Mouse (Mus musculus) limb, embryonic 14.5 days (tissue): ENCODE measurements at regions not wholly inside any gene's neighbourhood (a gene's known extent, or its start where the extent isn't known, plus 50 kb on each side); places are given as distances from the start of the nearest gene placed in this dataset.

Experiments used
- ATAC-seq: fragments of 200-750 bp; cut with Nextera tagmentation; 2 replicates; pipeline ENCODE4 v1.8.0; 2017; ENCODE audit warnings: low read depth, moderate number of reproducible peaks, moderate TSS enrichment; ENCODE audit not compliant: low FRiP score
- DNase-seq: peaks from one replicate; pipeline ENCODE4 v3.0.0-alpha.2; 2015; ENCODE audit warnings: low spot score
- H3K27ac ChIP-seq: fragments of 300-500 bp; sonication (generic); replicated peaks from 2 replicates; pipeline ENCODE4 v1.5.1; 2014; ENCODE audit warnings: low read depth, mild to moderate bottlenecking, low read length, moderate library complexity, mixed read lengths
- H3K27me3 ChIP-seq: fragments of 300-500 bp; sonication (generic); 2 replicates; pipeline ENCODE4 v1.6.1; 2014; ENCODE audit warnings: low read length, mixed read lengths; ENCODE audit not compliant: control insufficient read depth, insufficient read depth
- H3K36me3 ChIP-seq: fragments of 300-500 bp; sonication (generic); 2 replicates; pipeline ENCODE4 v1.6.1; 2014; ENCODE audit warnings: mild to moderate bottlenecking, low read length, moderate library complexity, mixed read lengths; ENCODE audit not compliant: control insufficient read depth, insufficient read depth
- H3K4me1 ChIP-seq: fragments of 300-500 bp; sonication (generic); 2 replicates; pipeline ENCODE4 v1.6.1; 2014; ENCODE audit warnings: antibody characterized with exemption, low read length, mixed read lengths; ENCODE audit not compliant: control insufficient read depth, insufficient read depth
- H3K4me2 ChIP-seq: fragments of 300-500 bp; sonication (generic); replicated peaks from 2 replicates; pipeline ENCODE4 v1.6.1; 2014; ENCODE audit warnings: low read depth, mild to moderate bottlenecking, low read length, moderate library complexity; ENCODE audit not compliant: severe bottlenecking
- H3K4me3 ChIP-seq: fragments of 300-500 bp; sonication (generic); replicated peaks from 2 replicates; pipeline ENCODE4 v1.5.1; 2014; ENCODE audit warnings: low read length
- H3K9ac ChIP-seq: fragments of 300-500 bp; sonication (generic); 2 replicates; pipeline ENCODE4 v1.6.1; 2014; ENCODE audit warnings: mild to moderate bottlenecking, low read depth, low read length, moderate library complexity; ENCODE audit not compliant: severe bottlenecking
- H3K9me3 ChIP-seq: fragments of 300-500 bp; sonication (generic); 2 replicates; pipeline ENCODE4 v1.6.1; 2016; ENCODE audit warnings: low read length; ENCODE audit not compliant: control insufficient read depth
- POLR2A ChIP-seq: fragments of 200-500 bp; IDR thresholded peaks from 2 replicates; pipeline ENCODE4 v1.8.0; 2012; ENCODE audit warnings: inconsistent platforms, mild to moderate bottlenecking, moderate library complexity, borderline replicate concordance; ENCODE audit not compliant: insufficient read depth, insufficient read length; ENCODE audit errors: extremely low read depth
- WGBS: fragments of 180-500 bp; shearing (Covaris S2); extraction: QIAGEN DNeasy Blood & Tissue Kit; methylation state at CpG from one replicate; pipeline ENCODE4 v1.1.7; 2014; 5-methylcytosine and 5-hydroxymethylcytosine counted together

GRCm38 (mm10) chr13:107219456-107219855 is 197.5 kb upstream of the Kif2a start:
- Histone ChIP-seq H3K27ac (no peak overlapping the region), H3K36me3 (no peaks in the 10 kb centered on the region), H3K4me2 (no peak overlapping the region), H3K4me1 (no peaks in the 10 kb centered on the region), H3K9ac (no peak overlapping the region), H3K9me3 (no peaks in the 10 kb centered on the region), H3K4me3 (no peak overlapping the region), H3K27me3 (no peaks in the 10 kb centered on the region)
- no peak for TF ChIP-seq POLR2A
- ATAC-seq (no peak), DNase-seq (no peak)
- WGBS = 72% methylated on average over 5 of the region's 5 CpGs

- no peak for ATAC-seq
- H3K36me3 ChIP-seq = no peaks in the 10 kb centered on the region
- TF ChIP-seq POLR2A = no peak
- H3K9ac ChIP-seq = no peak overlapping the region
- H3K4me1 ChIP-seq = no peaks in the 10 kb centered on the region
- H3K27me3 ChIP-seq = no peaks in the 10 kb centered on the region
- H3K4me2 ChIP-seq = no peak overlapping the region
- H3K27ac ChIP-seq = no peak overlapping the region
- DNase-seq = peak; percentile 26
- no peak overlapping the region for H3K4me3 ChIP-seq
- no peaks in the 10 kb centered on the region for H3K9me3 ChIP-seq
- 59% methylated on average over 8 of the region's 8 CpGs for WGBS
Measured at GRCm38 (mm10) chr13:107218351-107218750, 196.4 kb upstream of the Kif2a start.

DNA sequence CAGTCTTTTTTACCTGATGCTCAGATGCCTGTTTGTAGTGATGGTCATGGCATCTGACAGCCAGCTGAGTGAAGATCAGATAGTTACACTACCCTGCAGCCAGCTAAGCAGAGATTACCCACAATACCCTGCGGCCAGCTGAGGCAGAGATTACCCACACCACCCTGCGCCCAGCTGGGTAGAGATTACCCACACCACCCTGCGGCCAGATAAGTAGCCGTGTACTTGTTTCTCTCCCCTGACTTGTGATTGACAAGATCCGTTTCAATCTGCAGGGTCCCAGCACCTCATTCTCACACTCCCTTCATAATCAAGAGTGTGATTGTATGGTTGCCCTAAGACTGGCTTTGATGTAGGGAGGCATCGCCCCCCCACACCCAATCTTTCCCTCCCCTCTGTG is 195.9 kb upstream of the Kif2a start:
- Histone ChIP-seq H3K4me2 (no peak overlapping the region), H3K9ac (no peak overlapping the region), H3K27ac (no peak overlapping the region), H3K27me3 (no peaks in the 10 kb centered on the region), H3K9me3 (no peaks in the 10 kb centered on the region), H3K4me3 (no peak overlapping the region), H3K4me1 (no peaks in the 10 kb centered on the region), H3K36me3 (no peaks in the 10 kb centered on the region)
- 85% methylated on average over 6 of the region's 6 CpGs for WGBS
- ATAC-seq = no peak
- no peak for DNase-seq
- no peak for TF ChIP-seq POLR2A

DNA sequence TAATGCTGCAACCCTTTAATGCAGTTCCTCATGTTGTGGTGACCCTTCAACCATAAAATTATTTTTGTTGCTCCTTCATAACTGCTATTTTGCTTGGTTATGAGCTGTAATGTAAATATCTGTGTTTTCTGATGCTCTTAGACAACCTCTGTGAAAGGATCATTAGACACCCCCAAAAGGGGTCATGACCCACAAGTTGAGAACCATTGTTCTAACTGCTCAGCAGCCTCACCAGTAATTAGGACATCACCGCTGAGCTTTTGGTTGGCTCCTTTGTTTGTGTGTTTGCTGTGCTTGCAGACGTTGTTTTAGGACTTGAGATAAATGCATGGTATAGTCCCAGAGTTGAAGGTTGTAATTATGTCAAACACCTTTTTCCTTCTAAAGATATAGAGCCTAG is 191.4 kb upstream of the Kif2a start:
- H3K27me3 ChIP-seq = no peaks in the 10 kb centered on the region
- no peaks in the 10 kb centered on the region for H3K4me1 ChIP-seq
- H3K27ac ChIP-seq = no peak overlapping the region
- DNase-seq (no peak), ATAC-seq (no peak)
- no peak overlapping the region for H3K4me3 ChIP-seq
- H3K36me3 ChIP-seq = no peaks in the 10 kb centered on the region
- no peak for TF ChIP-seq POLR2A
- no peak overlapping the region for H3K4me2 ChIP-seq
- no peak overlapping the region for H3K9ac ChIP-seq
- 35% methylated on average over 2 of the region's 2 CpGs for whole genome bisulfite sequencing
- no peaks in the 10 kb centered on the region for H3K9me3 ChIP-seq

- no peak overlapping the region for H3K27ac ChIP-seq
- no peak for ATAC-seq
- H3K36me3 ChIP-seq = no peaks in the 10 kb centered on the region
- no peak overlapping the region for H3K4me3 ChIP-seq
- WGBS = 83% methylated on average over 6 of the region's 6 CpGs
- H3K4me2 ChIP-seq = no peak overlapping the region
- no peaks in the 10 kb centered on the region for H3K9me3 ChIP-seq
- H3K27me3 ChIP-seq = no peaks in the 10 kb centered on the region
- H3K9ac ChIP-seq = no peak overlapping the region
- no peak for TF ChIP-seq POLR2A
- no peaks in the 10 kb centered on the region for H3K4me1 ChIP-seq
- DNase-seq = no peak
Measured at GRCm38 (mm10) chr13:107210676-107211075, 188.8 kb upstream of the Kif2a start.

GRCm38 (mm10) chr13:107207354-107208181 is 185.6 kb upstream of the Kif2a start:
- Histone ChIP-seq H3K36me3 (no peaks in the 10 kb centered on the region), H3K9me3 (no peaks in the 10 kb centered on the region), H3K4me2 (0 out of 2 replicates have a peak overlapping the region, but pooled peaks have one; percentile 6), H3K4me1 (no peaks in the 10 kb centered on the region), H3K27me3 (no peaks in the 10 kb centered on the region), H3K9ac (no peak overlapping the region), H3K27ac (no peak overlapping the region), H3K4me3 (no peak overlapping the region)
- TF ChIP-seq POLR2A = no peak
- ATAC-seq (peak; percentile 76), DNase-seq (peak; percentile 59)
- WGBS = 60% methylated on average over 20 of the region's 20 CpGs
